Mouse (Mus musculus): ENCODE measurements around the gene Rars. TPM values are rescaled to one million over a fixed set of nuclear protein-coding genes. Genes with fewer than 3 reads are reported as not detected.

Gene Rars
- polyA plus RNA-seq, 1 experiment from 2014 or later = 55.8 TPM

DNA sequence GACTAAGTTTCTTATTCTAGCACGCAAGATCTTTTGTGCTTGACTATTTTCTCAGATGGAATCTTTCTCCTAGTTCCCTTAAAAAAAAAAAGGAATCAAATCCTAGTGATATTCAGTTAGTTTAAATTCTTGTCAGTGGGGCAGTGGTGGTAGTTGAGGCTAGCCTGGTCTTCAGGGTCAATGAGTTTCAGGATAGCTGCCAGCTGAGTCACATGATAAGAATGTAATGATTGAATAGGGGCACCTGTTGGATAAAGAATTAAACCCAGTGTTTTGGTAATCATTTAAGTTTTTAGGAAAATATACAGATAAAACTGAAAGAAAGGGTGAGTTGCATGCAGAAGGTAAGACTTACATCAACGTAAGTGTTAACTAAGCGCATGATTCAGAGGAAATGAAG lies 58.7 kb downstream of the Rars start:
- H3K9ac ChIP-seq (ENCODE audit: low read length) = no peak overlapping the region
- DNase-seq (ENCODE audit: low spot score) (no peak), ATAC-seq (ENCODE audit: low FRiP score, low TSS enrichment) (no peak)
- no peaks in the 10 kb centered on the region for H3K9me3 ChIP-seq (ENCODE audit: control insufficient read depth, low read length)
- peaks cover 8% of the 10 kb centered on the region for H3K36me3 ChIP-seq (ENCODE audit: control insufficient read depth, insufficient read depth, low read length)
- H3K4me1 ChIP-seq (replicated peaks; ENCODE audit: control insufficient read depth, insufficient read depth) = no peaks in the 10 kb centered on the region
- no peaks in the 10 kb centered on the region for H3K27me3 ChIP-seq (ENCODE audit: control insufficient read depth, insufficient read depth, low read length)
- H3K27ac ChIP-seq (replicated peaks) = no peak overlapping the region
- H3K4me3 ChIP-seq (ENCODE audit: low read depth, low read length) = no peak overlapping the region
- no peak overlapping the region for H3K4me2 ChIP-seq (replicated peaks; ENCODE audit: low read depth)
- TF ChIP-seq CTCF (IDR thresholded peaks at IDR 0.05; ENCODE audit: low read depth) (no peak), EP300 (optimal IDR thresholded peaks at IDR 0.05) (no peak)
- 92% methylated on average over 3 of the region's 3 CpGs for WGBS

DNA sequence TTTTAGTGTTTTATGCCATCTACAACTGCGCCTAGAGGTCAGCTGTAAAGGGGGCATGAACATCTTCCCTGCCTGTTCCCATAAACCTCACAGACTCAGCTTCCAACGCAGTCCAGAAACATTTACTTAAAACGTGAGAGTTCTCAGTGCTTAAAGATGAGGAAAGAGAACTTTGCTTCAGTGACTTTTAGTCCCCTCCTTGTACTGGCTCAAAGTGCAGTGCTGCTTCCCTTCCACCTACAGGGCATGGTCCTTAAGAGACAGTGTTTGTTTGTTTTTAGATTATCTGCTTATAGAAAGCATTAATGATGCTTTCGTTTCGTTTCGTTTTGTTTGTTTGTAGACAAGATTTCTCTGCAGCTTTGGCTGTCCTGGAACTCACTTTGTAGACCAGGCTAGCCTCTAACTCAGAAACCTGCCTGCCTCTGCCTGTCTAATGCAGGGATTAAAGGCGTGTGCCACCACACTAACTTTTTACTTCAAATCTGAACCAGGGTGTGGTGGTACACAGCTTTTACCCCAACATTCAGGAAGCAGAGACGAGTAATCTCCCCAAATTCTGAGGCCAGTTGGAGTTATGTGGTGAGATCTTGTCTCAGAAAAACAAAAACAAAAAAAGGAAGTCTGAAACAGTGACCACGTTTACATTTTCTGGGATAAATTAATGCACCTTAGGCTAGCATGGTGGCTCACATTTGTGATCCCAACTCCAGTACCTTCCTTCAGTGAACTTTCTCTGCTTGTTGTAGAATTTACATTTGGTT lies 63.4 kb downstream of the Rars start:
- no peak for DNase-seq (ENCODE audit: low spot score)
- H3K27ac ChIP-seq (replicated peaks) = no peak overlapping the region
- no peaks in the 10 kb centered on the region for H3K27me3 ChIP-seq (ENCODE audit: control insufficient read depth, insufficient read depth, low read length)
- ATAC-seq (ENCODE audit: low FRiP score, low TSS enrichment) = no peak
- no peak for TF ChIP-seq EP300 (optimal IDR thresholded peaks at IDR 0.05)
- no peak for TF ChIP-seq CTCF (IDR thresholded peaks at IDR 0.05; ENCODE audit: low read depth)
- no peaks in the 10 kb centered on the region for H3K9me3 ChIP-seq (ENCODE audit: control insufficient read depth, low read length)
- 48% methylated on average over 9 of the region's 9 CpGs for WGBS
- peak overlapping the region; percentile 89 for H3K4me3 ChIP-seq (ENCODE audit: low read depth, low read length)
- no peaks in the 10 kb centered on the region for H3K4me1 ChIP-seq (replicated peaks; ENCODE audit: control insufficient read depth, insufficient read depth)
- H3K36me3 ChIP-seq (ENCODE audit: control insufficient read depth, insufficient read depth, low read length) = no peaks in the 10 kb centered on the region
- peak overlapping the region; percentile 62 for H3K4me2 ChIP-seq (replicated peaks; ENCODE audit: low read depth)
- H3K9ac ChIP-seq (ENCODE audit: low read length) = no peak overlapping the region

DNA sequence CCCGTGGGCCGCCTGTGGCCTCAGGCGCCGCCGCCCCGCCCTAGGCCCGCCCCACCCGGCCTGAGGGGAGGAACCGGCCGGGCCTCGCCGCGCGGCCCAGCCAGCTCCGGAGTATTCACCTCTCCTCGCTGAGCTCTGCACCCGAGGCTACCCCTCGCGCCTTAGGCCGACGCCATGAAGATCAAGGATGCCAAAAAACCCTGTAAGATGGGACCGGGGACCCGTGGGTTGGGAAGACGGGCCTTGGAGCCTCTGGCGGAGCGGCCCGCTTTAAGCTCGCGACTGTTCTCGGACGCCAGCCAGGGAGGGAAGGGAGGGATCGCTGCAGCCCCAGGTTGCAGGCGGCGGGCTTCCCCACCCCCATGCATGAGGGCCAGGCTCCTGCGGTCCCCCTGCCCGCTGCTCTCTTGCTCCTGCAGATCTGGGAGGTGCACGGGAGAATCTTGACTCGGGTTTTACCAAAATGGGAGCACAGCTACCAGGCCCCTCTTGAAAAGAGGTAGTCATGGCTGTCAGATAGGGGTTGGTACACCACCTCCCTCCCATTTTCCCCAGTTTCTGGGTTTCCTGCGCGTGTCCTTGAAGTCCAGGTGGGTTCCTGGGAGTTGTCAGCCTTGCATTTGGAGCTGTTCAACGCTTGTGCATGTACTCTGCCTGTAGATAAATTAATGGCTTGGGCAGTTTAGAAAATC lies 64.4 kb downstream of the Rars start:
- TF ChIP-seq CTCF (IDR thresholded peaks at IDR 0.05; ENCODE audit: low read depth) = no peak
- no peak for TF ChIP-seq EP300 (optimal IDR thresholded peaks at IDR 0.05)

DNA sequence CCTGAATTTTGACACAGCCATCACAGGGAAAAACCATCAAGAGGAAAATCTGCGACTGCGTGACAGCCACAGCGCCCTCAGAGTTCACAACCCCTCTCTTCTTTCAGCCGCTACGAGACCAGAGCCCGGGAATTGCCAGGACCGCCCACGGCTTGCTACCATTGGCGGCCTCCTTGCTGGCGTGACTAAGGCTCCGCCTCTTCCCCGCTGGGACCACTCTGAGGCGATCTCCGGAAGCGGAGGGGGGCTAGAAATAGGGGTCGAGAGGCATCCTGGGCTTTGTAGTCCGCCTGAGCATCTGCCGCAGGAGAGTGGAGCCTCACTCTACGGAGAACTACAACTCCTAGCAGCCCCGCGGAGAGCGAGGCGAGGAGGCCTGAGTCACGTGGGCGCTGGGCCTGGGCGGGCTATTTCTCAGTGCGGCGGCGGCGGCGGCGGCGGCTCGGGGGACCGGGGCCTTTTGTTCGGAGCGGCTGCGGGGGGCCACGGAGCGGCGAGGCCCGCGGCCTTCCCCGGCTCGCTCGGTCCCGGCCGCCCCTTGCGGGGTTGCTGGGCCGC lies 65.0 kb downstream of the Rars start, which contains the start of gene Pank3:
Gene Pank3 (plus strand): TSS at position 297 of the 558 bp plus-strand sequence.
- ATAC-seq (ENCODE audit: low FRiP score, low TSS enrichment) = peak; percentile 100
- WGBS = 1% methylated on average over 38 of the region's 50 CpGs
- peak; percentile 97 for DNase-seq (ENCODE audit: low spot score)
- Histone ChIP-seq H3K4me2 (replicated peaks; ENCODE audit: low read depth) (peak within 1 kb of the TSS; percentile 62), H3K4me1 (replicated peaks; ENCODE audit: control insufficient read depth, insufficient read depth) (no peaks in the 10 kb centered on the region), H3K9ac (ENCODE audit: low read length) (peak within 1 kb of the TSS; percentile 92), H3K4me3 (ENCODE audit: low read depth, low read length) (peak within 1 kb of the TSS; percentile 89), H3K27ac (replicated peaks) (peak within 1 kb of the TSS; percentile 93), H3K36me3 (ENCODE audit: control insufficient read depth, insufficient read depth, low read length) (no peaks in the 10 kb centered on the region), H3K9me3 (ENCODE audit: control insufficient read depth, low read length) (no peaks in the 10 kb centered on the region), H3K27me3 (ENCODE audit: control insufficient read depth, insufficient read depth, low read length) (no peaks in the 10 kb centered on the region)
- TF ChIP-seq CTCF (IDR thresholded peaks at IDR 0.05; ENCODE audit: low read depth) (peak; percentile 31; the same call in 1 of the 2 replicates), EP300 (optimal IDR thresholded peaks at IDR 0.05) (no peak)

More for the DNA sequence above, 64.4 kb downstream of the Rars start:
- WGBS = 0% methylated on average over 39 of the region's 41 CpGs
- no peaks in the 10 kb centered on the region for H3K4me1 ChIP-seq (replicated peaks; ENCODE audit: control insufficient read depth, insufficient read depth)
- H3K9ac ChIP-seq (ENCODE audit: low read length) = peak overlapping the region; percentile 92
- peak overlapping the region; percentile 89 for H3K4me3 ChIP-seq (ENCODE audit: low read depth, low read length)
- H3K9me3 ChIP-seq (ENCODE audit: control insufficient read depth, low read length) = no peaks in the 10 kb centered on the region
- ATAC-seq (ENCODE audit: low FRiP score, low TSS enrichment) (peak; percentile 94), DNase-seq (ENCODE audit: low spot score) (peak; percentile 86)
- H3K27ac ChIP-seq (replicated peaks) = peak overlapping the region; percentile 93
- no peaks in the 10 kb centered on the region for H3K36me3 ChIP-seq (ENCODE audit: control insufficient read depth, insufficient read depth, low read length)
- H3K4me2 ChIP-seq (replicated peaks; ENCODE audit: low read depth) = peak overlapping the region; percentile 62
- no peaks in the 10 kb centered on the region for H3K27me3 ChIP-seq (ENCODE audit: control insufficient read depth, insufficient read depth, low read length)

DNA sequence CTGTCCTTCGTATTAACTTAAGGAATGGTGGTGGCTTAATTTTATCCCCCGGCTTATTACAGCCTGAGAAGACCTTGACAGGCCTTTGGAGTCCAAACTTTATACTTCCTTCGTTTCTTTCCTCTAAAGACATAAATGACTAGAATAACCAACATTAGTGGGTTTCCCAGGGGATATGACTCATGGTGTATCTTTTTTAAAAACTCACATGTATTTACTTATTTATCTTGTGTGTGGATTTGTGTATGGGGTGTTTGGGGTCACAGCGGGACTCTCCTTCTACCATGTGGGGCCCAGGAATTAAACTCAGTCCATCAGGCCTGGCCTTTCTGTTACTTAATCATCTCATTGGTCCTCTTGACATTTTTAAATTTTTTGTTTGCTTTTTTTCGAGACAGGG lies 67.5 kb downstream of the Rars start:
- DNase-seq (ENCODE audit: low spot score) (no peak), ATAC-seq (ENCODE audit: low FRiP score, low TSS enrichment) (no peak)
- TF ChIP-seq CTCF (IDR thresholded peaks at IDR 0.05; ENCODE audit: low read depth) = no peak
- no peak for TF ChIP-seq EP300 (optimal IDR thresholded peaks at IDR 0.05)
- no peaks in the 10 kb centered on the region for H3K9me3 ChIP-seq (ENCODE audit: control insufficient read depth, low read length)
- no peak overlapping the region for H3K4me2 ChIP-seq (replicated peaks; ENCODE audit: low read depth)
- no peaks in the 10 kb centered on the region for H3K4me1 ChIP-seq (replicated peaks; ENCODE audit: control insufficient read depth, insufficient read depth)
- H3K36me3 ChIP-seq (ENCODE audit: control insufficient read depth, insufficient read depth, low read length) = no peaks in the 10 kb centered on the region
- no peaks in the 10 kb centered on the region for H3K27me3 ChIP-seq (ENCODE audit: control insufficient read depth, insufficient read depth, low read length)
- H3K27ac ChIP-seq (replicated peaks) = no peak overlapping the region
- no peak overlapping the region for H3K4me3 ChIP-seq (ENCODE audit: low read depth, low read length)
- H3K9ac ChIP-seq (ENCODE audit: low read length) = no peak overlapping the region
- 78% methylated on average over 5 of the region's 5 CpGs for WGBS
